Mouse (Mus musculus): ENCODE results near the gene Kctd17.

GRCm38 (mm10) chr15:78483311-78483710, 54.9 kb downstream of the Kctd17 start:
- no peak for TF ChIP-seq POLR2A (IDR thresholded peaks at IDR 0.05; ENCODE audit: borderline replicate concordance, extremely low read depth, insufficient read depth, insufficient read length, poor library complexity, severe bottlenecking)
- TF ChIP-seq CTCF (IDR thresholded peaks at IDR 0.05; ENCODE audit: borderline replicate concordance, extremely low read depth, insufficient read depth, insufficient read length), result no peak
